Mouse (Mus musculus): Measurements from ENCODE around the gene Itpr2. TPM values are rescaled to one million over a fixed set of nuclear protein-coding genes. Genes with fewer than 3 reads are reported as not detected.

Gene Itpr2
- polyA plus RNA-seq, 2 experiments: 0.64 to 1.7 TPM

DNA sequence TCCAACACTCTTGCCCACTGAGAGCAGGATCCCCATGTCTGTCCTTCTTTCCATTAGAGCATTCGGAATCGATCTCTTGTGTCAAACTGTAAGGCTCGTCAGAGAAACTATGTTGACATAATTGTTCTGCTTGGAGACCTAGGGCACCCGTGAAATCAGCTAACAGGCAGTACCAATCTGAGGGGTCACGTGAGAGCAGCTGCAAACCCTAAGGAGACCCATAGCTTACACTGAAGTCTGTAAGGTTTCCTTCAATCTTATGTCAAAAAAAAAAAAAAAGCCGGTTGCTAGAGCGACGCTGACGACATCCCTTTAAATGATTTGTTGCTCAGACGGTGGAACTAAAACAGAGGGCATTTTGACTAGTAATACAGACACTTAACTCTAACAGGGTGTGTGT lies 212.2 kb downstream of the Itpr2 start:
- Histone ChIP-seq H3K36me3 (replicated peaks; ENCODE audit: control insufficient read depth, insufficient read depth, low read depth) (no peaks in the 10 kb centered on the region), H3K4me2 (ENCODE audit: low read depth) (no peak overlapping the region), H3K27ac (no peak overlapping the region), H3K9me3 (ENCODE audit: control insufficient read depth, low read length) (no peaks in the 10 kb centered on the region), H3K4me1 (replicated peaks; ENCODE audit: control insufficient read depth in 2 of 2, insufficient read depth in 2 of 2, low read length in 1 of 2) (no peaks in the 10 kb centered on the region), H3K9ac (replicated peaks) (no peak overlapping the region), H3K4me3 (ENCODE audit: insufficient read depth in 1 of 2, low read depth in 2 of 2, low read length in 2 of 2) (no peak overlapping the region), H3K27me3 (ENCODE audit: control insufficient read depth, insufficient read depth, low read length) (no peaks in the 10 kb centered on the region)
- WGBS (ENCODE audit: insufficient replicate concordance): 71% methylated on average over 10 of the region's 10 CpGs
- DNase-seq (ENCODE audit: low read depth in 3 of 3, low spot score in 3 of 3): no peak
- ATAC-seq (ENCODE audit: insufficient read depth): no peak
- TF ChIP-seq CTCF (IDR thresholded peaks at IDR 0.05; ENCODE audit: low read depth): no peak
- no peak for TF ChIP-seq EP300 (IDR thresholded peaks at IDR 0.05; ENCODE audit: low read depth)

DNA sequence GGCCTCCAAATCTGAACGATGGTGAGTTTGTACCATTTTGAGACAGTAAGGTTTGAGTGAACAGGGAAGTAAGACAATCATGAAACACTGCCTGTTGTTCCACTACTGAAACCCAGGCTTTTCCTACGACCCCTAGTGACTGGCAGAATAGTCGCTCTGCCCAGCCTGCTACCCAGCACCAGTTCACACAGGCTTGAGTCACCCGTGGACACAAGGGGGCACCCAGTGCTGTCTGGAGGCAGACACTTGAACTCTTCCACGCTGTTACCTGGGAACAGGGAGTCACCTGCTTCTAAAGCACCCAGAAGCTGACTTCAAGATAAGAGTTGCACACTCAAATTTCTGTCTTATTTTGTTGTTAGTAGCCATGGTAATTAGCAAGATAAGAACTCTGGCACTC lies 213.8 kb downstream of the Itpr2 start:
- no peaks in the 10 kb centered on the region for H3K36me3 ChIP-seq (replicated peaks; ENCODE audit: control insufficient read depth, insufficient read depth, low read depth)
- ATAC-seq (ENCODE audit: insufficient read depth): no peak
- no peak overlapping the region for H3K9ac ChIP-seq (replicated peaks)
- no peaks in the 10 kb centered on the region for H3K4me1 ChIP-seq (replicated peaks; ENCODE audit: control insufficient read depth in 2 of 2, insufficient read depth in 2 of 2, low read length in 1 of 2)
- 67% methylated on average over 5 of the region's 5 CpGs for WGBS (ENCODE audit: insufficient replicate concordance)
- TF ChIP-seq EP300 (IDR thresholded peaks at IDR 0.05; ENCODE audit: low read depth) (no peak), CTCF (IDR thresholded peaks at IDR 0.05; ENCODE audit: low read depth) (0 out of 2 replicates have a peak, but pooled peaks have one; percentile 4)
- H3K9me3 ChIP-seq (ENCODE audit: control insufficient read depth, low read length): no peaks in the 10 kb centered on the region
- H3K4me2 ChIP-seq (ENCODE audit: low read depth): no peak overlapping the region
- no peaks in the 10 kb centered on the region for H3K27me3 ChIP-seq (ENCODE audit: control insufficient read depth, insufficient read depth, low read length)
- no peak for DNase-seq (ENCODE audit: low read depth in 3 of 3, low spot score in 3 of 3)
- no peak overlapping the region for H3K27ac ChIP-seq
- no peak overlapping the region for H3K4me3 ChIP-seq (ENCODE audit: insufficient read depth in 1 of 2, low read depth in 2 of 2, low read length in 2 of 2)

DNA sequence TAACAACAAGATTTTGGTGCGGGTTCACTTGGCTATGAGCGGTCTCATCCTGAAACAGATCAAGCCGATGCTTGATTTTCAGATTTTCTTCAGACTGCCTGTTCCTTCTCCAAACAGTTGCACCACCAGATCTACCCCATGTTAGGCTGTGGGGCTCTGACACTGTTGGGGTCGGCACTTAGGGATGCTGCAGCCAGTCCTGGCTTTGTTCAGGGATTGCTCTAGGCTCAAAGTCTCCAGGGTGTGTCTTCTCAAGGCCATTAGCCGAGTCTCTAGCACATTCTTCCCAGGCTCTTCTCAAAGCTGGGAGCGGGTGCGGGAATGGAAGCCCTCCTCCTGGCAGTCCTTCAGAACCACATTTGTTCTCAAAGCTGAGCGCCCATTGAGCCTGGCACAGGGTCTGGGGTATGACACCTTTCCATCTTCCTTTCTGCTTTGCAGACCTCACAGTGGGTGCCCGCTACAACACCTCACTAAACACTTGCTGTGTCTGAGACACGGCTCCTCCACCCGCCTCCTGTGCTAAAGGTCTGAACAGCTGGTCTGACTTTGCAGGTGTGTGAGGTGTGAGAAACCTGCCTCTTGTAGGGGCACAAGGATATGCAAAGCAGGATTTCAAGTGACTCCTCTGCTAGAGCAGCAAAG lies 217.0 kb downstream of the Itpr2 start:
- Histone ChIP-seq H3K4me3 (ENCODE audit: insufficient read depth in 1 of 2, low read depth in 2 of 2, low read length in 2 of 2) (no peak overlapping the region), H3K27me3 (ENCODE audit: control insufficient read depth, insufficient read depth, low read length) (no peaks in the 10 kb centered on the region), H3K4me2 (ENCODE audit: low read depth) (no peak overlapping the region), H3K27ac (no peak overlapping the region), H3K36me3 (replicated peaks; ENCODE audit: control insufficient read depth, insufficient read depth, low read depth) (no peaks in the 10 kb centered on the region), H3K9ac (replicated peaks) (no peak overlapping the region), H3K4me1 (replicated peaks; ENCODE audit: control insufficient read depth in 2 of 2, insufficient read depth in 2 of 2, low read length in 1 of 2) (no peaks in the 10 kb centered on the region), H3K9me3 (ENCODE audit: control insufficient read depth, low read length) (no peaks in the 10 kb centered on the region)
- TF ChIP-seq CTCF (IDR thresholded peaks at IDR 0.05; ENCODE audit: low read depth) (no peak), EP300 (IDR thresholded peaks at IDR 0.05; ENCODE audit: low read depth) (no peak)
- WGBS (ENCODE audit: insufficient replicate concordance): 75% methylated on average over 11 of the region's 11 CpGs
- ATAC-seq (ENCODE audit: insufficient read depth) (no peak), DNase-seq (ENCODE audit: low read depth in 3 of 3, low spot score in 3 of 3) (no peak)

DNA sequence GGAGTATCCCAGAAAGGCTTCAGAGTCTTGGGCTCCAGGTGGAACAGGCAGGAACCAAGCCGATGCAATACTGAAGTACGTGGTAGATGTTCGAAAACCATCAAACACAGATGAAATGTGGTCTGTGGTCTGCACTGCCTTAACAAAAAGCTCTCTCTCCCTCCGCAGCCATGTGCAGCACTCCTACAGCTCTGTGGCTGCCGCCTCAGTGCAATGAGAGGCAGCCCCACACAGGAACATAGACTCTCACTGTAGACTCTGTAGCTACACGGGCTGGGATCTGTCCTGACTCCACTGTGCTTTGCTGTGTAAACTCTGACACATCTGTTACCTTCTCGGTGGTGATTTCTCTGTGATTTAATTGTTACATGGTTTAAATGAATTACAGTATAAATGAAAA lies 218.0 kb downstream of the Itpr2 start:
- WGBS (ENCODE audit: insufficient replicate concordance): 50% methylated on average over 7 of the region's 7 CpGs
- no peak for DNase-seq (ENCODE audit: low read depth in 3 of 3, low spot score in 3 of 3)
- H3K4me2 ChIP-seq (ENCODE audit: low read depth): no peak overlapping the region
- no peaks in the 10 kb centered on the region for H3K27me3 ChIP-seq (ENCODE audit: control insufficient read depth, insufficient read depth, low read length)
- ATAC-seq (ENCODE audit: insufficient read depth): no peak
- no peak overlapping the region for H3K9ac ChIP-seq (replicated peaks)
- H3K27ac ChIP-seq: no peak overlapping the region
- H3K4me1 ChIP-seq (replicated peaks; ENCODE audit: control insufficient read depth in 2 of 2, insufficient read depth in 2 of 2, low read length in 1 of 2): no peaks in the 10 kb centered on the region
- TF ChIP-seq EP300 (IDR thresholded peaks at IDR 0.05; ENCODE audit: low read depth) (no peak), CTCF (IDR thresholded peaks at IDR 0.05; ENCODE audit: low read depth) (no peak)
- no peak overlapping the region for H3K4me3 ChIP-seq (ENCODE audit: insufficient read depth in 1 of 2, low read depth in 2 of 2, low read length in 2 of 2)
- H3K9me3 ChIP-seq (ENCODE audit: control insufficient read depth, low read length): no peaks in the 10 kb centered on the region
- no peaks in the 10 kb centered on the region for H3K36me3 ChIP-seq (replicated peaks; ENCODE audit: control insufficient read depth, insufficient read depth, low read depth)

DNA sequence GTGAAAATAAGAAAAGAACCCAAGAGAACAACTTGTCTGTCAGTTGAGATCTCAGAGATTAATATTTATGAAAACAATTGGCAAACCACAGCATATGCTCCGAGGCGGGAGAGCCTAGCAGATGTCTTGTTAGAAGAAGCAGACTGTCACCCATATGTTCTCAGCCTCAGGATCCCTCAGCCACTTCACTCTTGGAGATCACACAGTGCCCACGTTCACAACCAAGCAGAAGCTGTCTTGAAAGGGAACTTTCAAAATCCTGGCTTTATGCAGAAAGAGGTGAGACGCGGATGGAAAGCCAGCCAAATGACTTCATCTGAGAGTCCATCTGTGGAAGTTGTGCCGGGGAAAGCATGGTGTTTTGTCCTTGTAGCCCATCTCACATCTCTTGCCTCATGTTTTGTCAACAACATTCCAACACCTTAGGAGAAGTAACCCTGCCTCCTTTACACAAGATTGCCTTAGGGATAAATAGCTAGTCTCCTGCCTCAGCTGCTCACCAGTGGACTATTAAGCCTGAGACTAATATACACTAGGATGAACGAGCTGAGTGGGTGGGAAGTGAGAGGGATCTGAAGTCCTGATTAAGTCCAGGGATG lies 219.9 kb downstream of the Itpr2 start:
- H3K9ac ChIP-seq (replicated peaks): no peak overlapping the region
- no peak overlapping the region for H3K4me2 ChIP-seq (ENCODE audit: low read depth)
- H3K4me1 ChIP-seq (replicated peaks; ENCODE audit: control insufficient read depth in 2 of 2, insufficient read depth in 2 of 2, low read length in 1 of 2): no peaks in the 10 kb centered on the region
- WGBS (ENCODE audit: insufficient replicate concordance): 67% methylated on average over 7 of the region's 7 CpGs
- TF ChIP-seq EP300 (IDR thresholded peaks at IDR 0.05; ENCODE audit: low read depth): no peak
- TF ChIP-seq CTCF (IDR thresholded peaks at IDR 0.05; ENCODE audit: low read depth): no peak
- ATAC-seq (ENCODE audit: insufficient read depth) (no peak), DNase-seq (ENCODE audit: low read depth in 3 of 3, low spot score in 3 of 3) (no peak)
- no peaks in the 10 kb centered on the region for H3K36me3 ChIP-seq (replicated peaks; ENCODE audit: control insufficient read depth, insufficient read depth, low read depth)
- H3K27ac ChIP-seq: no peak overlapping the region
- H3K4me3 ChIP-seq (ENCODE audit: insufficient read depth in 1 of 2, low read depth in 2 of 2, low read length in 2 of 2): no peak overlapping the region
- no peaks in the 10 kb centered on the region for H3K9me3 ChIP-seq (ENCODE audit: control insufficient read depth, low read length)
- H3K27me3 ChIP-seq (ENCODE audit: control insufficient read depth, insufficient read depth, low read length): no peaks in the 10 kb centered on the region
